Mouse (Mus musculus) cerebellum, postnatal 10 days (tissue): ENCODE measurements around the gene Zfp451.
"Not testable (repeated sequence)": the region's sequence is repeated elsewhere in the genome, so short reads cannot be mapped to it uniquely, and the experiment has no call there.

Experiments
- DNase-seq, 2 experiments: peaks; one replicate each; pipeline ENCODE4 v3.0.0; 2021; ENCODE audit warnings: mixed read lengths in 2 of 2

Gene Zfp451

DNA sequence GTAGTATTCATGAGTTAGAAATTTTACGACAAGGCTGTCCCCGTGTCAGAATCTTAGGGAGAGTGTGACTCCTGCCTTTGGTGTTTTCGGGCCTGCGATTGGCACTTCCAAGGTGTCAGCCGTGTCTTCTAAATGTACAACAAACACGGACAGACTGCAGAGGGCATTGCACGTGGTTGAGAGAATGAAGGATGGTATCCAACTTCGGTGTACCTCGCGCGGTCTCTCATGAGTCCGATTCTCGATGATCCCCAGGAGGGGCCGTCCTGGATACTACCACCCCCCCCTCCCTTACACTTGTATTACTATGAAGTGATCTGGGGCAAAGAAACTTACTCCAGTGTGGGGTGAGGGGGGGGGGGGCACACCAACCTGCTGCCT, 57.4 kb downstream of the Zfp451 start:
- DNase-seq: peak; percentile 34 to 42

DNA sequence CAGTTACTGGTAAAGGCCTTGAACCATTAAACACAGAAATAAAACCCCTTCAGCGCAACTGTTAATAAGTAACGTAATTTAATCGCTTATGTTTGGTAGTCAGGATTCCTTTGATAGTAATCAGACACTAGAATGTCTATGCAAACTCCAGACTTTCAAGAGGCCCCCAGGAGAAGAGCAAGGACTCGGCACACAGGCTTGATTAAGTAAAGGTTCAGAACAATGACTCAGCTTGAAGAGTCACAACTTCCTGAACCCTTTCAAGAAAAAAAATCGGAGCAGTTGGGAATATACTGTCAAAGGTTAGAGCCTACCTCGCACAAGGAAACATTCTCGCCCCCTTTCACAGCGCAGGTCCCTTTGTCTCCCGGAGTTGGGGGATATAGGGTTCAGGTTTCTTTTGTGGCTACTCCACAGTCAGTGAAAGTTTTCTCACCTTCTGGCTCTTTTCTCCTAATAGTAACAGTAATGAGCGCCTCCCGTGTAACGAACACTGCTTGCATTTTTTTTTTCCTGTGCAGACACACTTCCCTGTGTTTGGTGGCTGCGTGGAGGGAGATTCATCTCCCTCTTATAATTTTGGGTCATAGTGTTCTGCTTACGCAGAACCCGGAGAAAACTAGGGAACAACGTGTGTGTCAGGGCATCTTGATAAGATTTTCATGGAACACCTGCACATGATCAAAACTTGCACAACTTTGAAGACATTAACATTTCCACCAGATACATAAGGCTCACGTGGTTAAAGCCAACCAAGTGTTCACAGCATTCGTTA, 58.0 kb downstream of the Zfp451 start:
- DNase-seq: no peak

DNA sequence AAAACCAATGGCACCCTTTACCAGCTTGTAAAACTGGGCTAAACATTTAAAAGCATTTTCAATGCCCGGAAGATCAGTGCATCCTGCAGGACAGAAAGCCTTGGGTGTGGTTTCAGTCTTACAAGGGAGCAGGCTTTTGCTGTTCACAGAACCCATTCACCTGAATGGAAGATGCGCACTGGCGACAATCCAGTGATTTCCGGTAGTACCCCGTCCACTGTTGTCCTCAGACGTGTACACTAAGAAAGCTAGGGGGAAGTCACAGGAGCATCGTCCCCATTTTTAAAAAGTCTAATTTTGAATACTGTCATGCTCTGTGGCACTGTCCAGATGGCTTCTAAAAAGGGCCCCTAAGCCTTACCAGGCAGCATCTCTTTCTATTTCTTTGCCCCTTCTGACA, 58.6 kb downstream of the Zfp451 start:
- no peak for DNase-seq

GRCm38 (mm10) chr1:33754965-33755735, 59.2 kb downstream of the Zfp451 start:
- peak; percentile 55 to 62 for DNase-seq

GRCm38 (mm10) chr1:33754089-33754488, 60.3 kb downstream of the Zfp451 start:
- DNase-seq: no peak

DNA sequence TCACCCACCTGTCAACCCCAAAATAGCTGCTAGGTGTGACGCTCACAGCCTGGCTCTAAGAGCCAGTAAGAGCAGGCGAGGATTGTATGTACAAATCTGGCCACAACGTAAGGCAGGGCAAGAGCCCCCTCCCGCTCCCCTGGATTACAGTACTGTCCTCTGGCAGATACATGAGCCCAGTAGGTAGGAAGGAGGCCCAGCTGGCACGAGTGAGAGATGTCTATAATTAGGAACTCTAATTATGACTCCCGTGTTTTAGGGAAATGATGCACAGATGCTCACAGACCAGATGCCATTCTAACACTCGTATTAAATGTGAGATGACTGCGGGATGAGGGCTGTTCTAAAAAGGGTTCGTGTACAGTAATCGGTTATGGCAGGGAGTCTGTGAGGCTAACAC, 63.1 kb downstream of the Zfp451 start:
- DNase-seq: peak; percentile 81 to 85

- DNase-seq: not testable (repeated sequence)
Observed at GRCm38 (mm10) chr1:33749709-33750108, 64.7 kb downstream of the Zfp451 start.

DNA sequence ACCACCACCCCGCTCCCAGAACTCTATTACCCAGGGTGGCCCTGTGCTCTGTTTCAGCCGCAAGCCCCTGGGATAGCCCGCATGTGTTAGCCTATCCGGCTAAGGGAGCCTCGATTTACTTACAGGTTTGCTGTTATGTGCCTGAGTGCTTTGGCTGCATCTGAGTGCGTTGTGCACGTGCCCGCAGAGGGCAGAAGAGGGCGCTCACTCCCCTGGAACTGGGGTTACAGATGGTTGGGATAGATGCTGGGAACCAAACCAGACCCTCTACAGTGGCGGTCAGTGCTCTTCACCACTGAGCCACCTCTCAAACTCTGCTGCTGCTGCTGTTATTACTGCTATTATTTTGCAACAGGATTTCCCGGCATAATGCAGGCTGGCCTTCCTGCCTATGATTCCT, 65.3 kb downstream of the Zfp451 start:
- no peak for DNase-seq

DNA sequence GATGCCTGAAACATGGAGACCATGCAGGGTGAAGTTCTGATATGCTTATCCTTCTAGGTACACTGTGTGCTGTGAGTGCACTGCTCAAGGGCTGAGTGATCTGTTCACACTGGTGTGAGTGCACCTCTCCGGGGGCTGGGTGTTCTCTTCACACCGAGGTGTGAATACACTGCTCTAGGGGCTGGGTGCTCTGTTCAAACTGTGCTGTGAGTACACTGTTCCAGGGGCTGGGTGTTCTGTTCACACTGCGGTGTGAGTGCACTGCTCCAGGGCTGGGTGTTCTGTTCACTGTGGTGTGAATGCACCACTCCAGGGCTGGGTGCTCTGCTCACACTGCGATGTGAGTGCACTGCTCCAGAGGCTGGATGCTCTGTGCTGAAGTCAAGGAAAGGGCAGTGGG, 68.5 kb downstream of the Zfp451 start:
- no peak for DNase-seq

GRCm38 (mm10) chr1:33744815-33745214, 69.6 kb downstream of the Zfp451 start:
- not testable (repeated sequence) for DNase-seq

GRCm38 (mm10) chr1:33742903-33743302, 71.5 kb downstream of the Zfp451 start:
- DNase-seq: peak; percentile 56 to 67

- DNase-seq: peak; percentile 94 to 97
Observed at GRCm38 (mm10) chr1:33739302-33739701, 75.1 kb downstream of the Zfp451 start.

DNA sequence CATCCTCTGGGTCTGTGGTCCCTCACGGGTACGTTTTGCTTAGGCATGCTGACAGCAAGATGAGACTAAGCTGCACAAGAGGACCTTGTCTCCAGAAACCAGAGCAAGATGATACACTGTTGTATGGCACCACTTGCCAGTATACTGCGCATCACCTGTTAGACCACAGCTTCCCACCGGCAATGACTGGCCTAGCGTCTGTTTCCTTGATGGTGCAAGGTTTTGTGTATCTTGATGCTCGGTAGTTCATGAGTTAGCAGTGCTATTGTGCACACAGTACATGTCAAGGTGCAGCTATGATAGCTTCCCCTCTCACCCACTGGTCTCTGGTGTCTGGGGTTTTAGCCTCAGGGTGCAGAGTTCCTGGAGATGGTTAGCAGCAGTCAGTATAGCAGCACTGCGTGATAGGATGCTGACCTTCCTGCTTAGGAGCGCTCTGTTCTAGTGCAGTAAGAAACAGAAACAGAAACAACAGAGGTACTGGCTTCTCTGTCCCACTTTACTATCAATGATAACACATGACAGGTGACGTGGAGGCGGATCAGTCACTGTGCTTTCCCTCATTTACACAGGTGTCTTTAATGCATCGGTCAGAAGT, 75.6 kb downstream of the Zfp451 start:
- DNase-seq: no peak

GRCm38 (mm10) chr1:33738281-33738680, 76.1 kb downstream of the Zfp451 start:
- no peak for DNase-seq

GRCm38 (mm10) chr1:33734001-33734685, 80.3 kb downstream of the Zfp451 start:
- DNase-seq: no peak

DNA sequence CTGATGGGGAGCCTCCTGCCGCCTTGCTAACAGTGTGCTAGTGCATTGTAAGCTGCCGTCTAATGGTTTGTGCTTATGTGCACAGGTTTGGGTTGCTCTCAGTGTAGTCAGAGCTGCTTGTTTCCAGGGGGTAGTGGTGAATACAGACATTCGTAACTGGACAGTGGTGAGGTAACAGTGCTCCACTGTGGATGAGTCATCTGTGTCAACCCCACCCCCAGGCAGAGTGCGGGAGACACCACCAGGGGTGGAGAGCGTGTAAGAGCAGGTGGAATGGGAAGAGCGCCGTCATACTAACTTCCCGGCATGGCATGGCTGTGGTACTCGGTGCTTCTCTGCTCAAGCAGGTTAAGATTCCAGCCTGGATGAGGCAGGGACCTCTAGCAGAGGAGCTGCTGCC, 81.4 kb downstream of the Zfp451 start:
- no peak for DNase-seq

DNA sequence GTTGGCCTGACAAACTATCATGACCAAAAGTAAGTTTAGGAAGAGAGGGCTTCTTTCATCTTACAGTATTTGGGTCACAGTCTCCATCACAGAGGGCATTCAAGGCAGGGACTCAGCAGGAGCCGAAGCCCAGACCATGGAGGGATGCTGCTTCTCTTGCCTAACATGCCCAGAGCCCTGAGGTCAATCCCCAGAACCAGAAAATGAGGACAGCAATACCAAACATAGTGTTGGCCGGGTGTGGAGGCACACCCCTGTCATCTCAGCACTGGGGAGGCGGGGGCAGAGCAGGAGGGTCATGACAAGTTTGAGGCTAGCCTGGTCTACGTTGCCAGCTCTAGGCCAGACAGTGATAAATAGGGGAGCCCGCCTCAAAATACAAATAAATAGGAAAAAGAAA, 89.3 kb downstream of the Zfp451 start:
- DNase-seq: no peak

DNA sequence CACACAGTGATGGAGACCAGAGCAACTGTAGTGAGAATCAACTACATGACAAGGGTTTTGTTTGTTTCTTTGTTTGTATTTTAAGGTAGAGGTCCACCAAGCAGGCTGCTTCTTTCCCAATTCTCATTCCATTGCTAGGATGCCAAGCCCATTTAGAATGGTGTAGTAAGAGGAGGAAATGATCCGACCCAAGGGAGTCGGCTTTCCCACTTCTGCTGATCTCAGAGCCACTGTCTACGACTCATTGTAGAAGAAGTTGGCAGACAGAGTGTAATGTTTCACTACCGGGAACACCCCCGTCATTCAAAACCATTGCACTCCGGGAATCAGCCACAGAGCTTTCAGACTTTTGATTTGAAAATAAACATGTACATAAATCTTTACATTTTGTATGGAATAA, 89.9 kb downstream of the Zfp451 start:
- DNase-seq: no peak

DNA sequence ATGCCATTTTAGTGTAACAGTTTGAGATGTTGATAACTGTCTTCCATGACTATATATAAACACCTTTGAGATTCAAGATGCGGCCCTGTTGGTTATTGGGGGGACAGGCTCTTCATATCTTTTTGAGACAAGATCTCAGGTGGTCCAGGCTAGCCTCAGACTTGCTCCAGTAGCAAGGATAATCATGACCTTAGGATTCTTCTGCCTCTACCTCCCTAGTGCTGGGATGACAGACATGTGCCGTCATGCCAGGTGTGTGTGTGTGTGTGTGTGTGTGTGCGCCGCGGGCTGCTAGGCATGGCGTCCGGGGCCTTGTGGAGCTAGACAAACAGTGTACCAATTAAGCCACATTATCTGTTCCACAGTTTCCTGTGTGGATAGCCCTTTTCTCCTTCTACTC, 93.4 kb downstream of the Zfp451 start:
- no peak for DNase-seq

DNA sequence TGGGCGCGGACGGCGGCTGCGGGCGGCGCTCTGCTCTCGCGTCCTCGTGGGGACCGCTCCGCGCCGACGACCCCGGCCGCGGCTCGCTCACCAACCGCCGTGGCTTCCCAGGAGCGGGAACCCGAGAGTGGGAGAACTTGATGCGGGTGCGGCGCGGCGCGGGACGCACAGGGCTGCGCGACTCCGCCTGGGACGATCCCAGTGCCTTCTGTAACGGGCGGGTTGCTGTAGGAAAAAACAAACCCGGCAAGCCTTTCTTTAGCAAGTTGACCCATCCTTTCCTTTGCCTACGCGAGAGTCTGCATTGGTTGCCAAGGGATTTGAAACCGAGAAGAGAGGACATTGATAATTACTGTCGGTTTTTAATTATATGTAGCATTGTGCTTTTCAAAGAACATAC, 94.2 kb downstream of the Zfp451 start:
- no peak for DNase-seq

DNA sequence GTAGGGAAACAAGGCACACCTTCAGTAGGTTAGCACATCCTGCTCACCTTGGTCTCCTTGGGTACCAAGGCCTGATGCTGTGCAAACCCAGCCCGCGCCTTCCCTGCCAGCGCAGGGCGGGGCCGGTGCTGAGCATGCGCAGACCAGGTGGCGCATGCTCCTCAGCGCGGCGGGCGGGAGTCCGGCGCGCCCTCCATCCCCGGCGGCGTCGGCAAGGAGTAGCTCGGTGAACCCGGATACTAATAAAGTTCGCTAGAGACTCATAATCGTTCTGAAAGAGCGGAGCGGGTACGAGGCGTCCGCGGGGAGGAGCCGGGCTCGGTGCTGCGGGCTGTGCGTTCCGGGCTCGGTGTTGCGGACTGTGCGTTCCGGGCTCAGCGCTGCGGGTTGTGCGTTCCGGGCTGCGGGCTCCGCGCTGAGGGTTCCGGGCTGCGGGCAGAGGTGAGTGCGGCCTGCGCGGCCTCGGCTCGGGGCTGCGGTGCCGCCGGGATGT, 94.6 kb downstream of the Zfp451 start, which contains the start of gene Rab23:
TSS of gene Rab23 (plus strand) at position 155 of the 493 bp plus-strand sequence.
- DNase-seq: peak; percentile 90 to 94

- DNase-seq: no peak
Observed at GRCm38 (mm10) chr1:33717636-33718035, 96.8 kb downstream of the Zfp451 start.

DNA sequence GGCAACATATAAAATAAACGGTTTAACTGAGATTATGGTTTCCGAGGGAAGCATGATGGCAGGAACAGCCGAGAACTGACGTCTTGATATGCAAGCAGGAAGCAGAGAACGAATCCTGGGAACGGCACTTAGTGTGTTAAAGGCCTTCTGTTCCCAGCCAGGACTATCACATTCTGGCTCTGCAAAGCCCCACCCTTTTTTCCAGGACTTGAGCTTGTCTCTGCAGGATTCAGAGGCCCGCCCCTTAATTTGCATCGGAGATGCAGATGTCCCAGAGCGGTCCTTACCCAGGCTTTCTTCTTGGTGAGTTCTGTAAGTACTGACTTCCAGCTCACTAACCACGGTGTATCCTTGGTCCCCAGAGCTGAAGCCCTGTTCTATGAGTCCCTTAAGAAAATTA, 99.6 kb downstream of the Zfp451 start:
- no peak for DNase-seq
